Mouse (Mus musculus) erythroblast, embryonic 14.5 days (primary cell): ENCODE data around the gene Dgcr2.

Source experiments
- GATA1 ChIP-seq: IDR thresholded peaks from 2 replicates; pipeline ENCODE4 v1.6.1; 2012; ENCODE audit warnings: low read length, inconsistent platforms, mixed read lengths
- TAL1 ChIP-seq: IDR thresholded peaks from 3 replicates; pipeline ENCODE4 v1.6.1; 2012; ENCODE audit warnings: low read length, inconsistent platforms, mixed read lengths

DNA sequence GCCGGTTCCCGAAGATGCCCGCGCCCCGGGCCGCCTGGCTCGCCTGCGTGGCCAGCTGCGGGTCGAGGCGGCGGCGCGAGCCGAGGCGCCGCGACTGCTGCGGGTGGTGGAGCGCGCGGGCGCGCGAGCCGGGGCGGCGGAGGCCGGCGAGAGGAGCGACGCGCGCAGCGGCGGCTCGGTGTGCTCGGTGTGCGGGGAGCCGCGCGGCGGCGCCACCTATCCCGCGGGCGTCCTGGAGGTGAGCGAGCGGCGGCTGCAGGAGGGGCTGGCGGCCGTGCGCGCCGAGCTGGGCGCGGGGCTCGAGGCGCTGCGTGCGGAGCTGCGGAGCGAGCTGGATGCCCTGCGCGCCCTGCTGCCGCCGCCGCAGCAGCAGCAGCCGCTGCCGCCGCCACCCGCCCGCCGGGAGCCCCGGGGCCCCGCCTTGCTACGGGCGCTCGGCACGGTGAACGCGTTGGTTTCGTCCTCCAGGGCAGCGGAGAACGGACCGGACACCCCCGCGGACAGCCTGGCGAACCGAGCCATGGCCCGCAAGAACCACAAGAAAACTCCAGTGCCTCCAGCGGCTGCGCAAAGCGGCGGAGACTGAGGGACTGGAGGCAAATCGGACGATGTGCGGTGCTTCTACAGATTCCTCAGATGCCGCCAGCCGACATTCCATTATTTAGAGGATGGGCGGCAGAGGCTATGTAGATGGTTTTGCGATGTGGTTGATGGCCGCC, 64.5 kb downstream of the Dgcr2 start:
- no peak for TF ChIP-seq TAL1
- TF ChIP-seq GATA1, result no peak
